Mouse (Mus musculus): Measurements from ENCODE around the gene Fbxl17. TPM values are rescaled to one million over a fixed set of nuclear protein-coding genes. Genes with fewer than 3 reads are reported as not detected.

The Fbxl17 gene
- total RNA-seq, 2 experiments from 2014 or later, result 46.3 to 49.5 TPM

DNA sequence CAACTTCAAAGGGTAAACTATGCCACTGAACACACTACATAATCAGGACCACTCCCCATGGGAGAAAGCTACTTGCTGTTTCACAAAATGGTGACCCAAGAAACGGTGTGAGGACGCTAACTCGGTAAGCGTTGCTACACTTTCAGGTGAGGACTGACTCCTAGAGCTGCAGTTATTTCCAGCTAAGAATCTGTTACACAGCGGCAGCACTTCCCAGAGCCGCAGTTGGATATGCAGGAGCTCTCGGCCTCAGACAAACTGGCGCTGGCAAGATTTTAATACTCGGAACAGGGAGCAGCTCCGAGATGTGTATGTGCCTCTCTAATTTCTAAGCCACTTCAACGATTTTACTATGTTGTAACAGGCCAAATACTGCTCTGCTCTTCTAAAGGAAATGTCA is 157.4 kb downstream of the Fbxl17 start:
- no peak for DNase-seq
- Histone ChIP-seq H3K4me3 (no peak overlapping the region), H3K27ac (0 out of 2 replicates have a peak overlapping the region, but pooled peaks have one; percentile 20)
- TF ChIP-seq CTCF (IDR thresholded peaks at IDR 0.05), result no peak
- intact Hi-C loops (cut with DNase I), result no loop called here

DNA sequence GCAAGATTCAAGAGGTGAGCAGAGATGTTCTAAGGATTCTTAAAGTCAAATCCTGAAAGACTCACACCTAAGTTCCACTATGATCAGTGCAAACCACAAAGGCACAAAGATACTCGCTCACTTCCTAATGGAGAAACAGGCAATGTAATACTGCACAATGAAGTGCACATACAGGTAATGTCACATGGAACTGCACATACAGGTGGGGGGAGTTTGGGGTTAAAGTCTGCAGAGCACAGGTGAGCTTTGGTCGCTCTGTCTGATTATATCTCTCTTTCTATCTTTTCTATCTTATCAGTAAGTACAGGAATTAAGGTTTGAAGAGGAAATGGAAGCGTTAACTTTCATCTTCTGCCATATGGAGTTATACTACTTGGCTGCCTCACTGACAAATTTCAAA is 158.6 kb downstream of the Fbxl17 start:
- Histone ChIP-seq H3K4me3 (no peak overlapping the region), H3K27ac (no peak overlapping the region)
- intact Hi-C loops (cut with DNase I), result no loop called here
- TF ChIP-seq CTCF (IDR thresholded peaks at IDR 0.05), result no peak
- DNase-seq, result no peak

DNA sequence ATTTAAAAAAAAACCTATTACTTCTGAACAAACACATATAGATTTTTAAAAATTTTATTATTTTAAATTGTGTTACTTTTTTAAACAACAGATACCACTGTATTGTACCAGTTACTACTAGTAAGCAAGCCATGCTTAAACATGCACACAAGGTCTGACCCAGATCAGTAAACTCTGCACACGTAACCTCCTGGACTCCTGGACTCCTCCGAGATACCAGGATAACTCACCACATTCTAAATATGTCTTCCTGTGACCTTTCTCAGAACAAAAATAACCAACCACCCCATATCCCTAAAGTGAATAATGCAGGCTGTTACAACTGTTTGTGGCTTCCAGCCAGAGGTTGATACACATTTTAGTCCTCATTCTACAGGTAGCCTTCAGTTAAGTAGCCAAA is 170.9 kb downstream of the Fbxl17 start:
- no peak for TF ChIP-seq CTCF (IDR thresholded peaks at IDR 0.05)
- intact Hi-C loops (cut with DNase I), result no loop called here
- H3K4me3 ChIP-seq, result peak overlapping the region; percentile 10; the same call in 1 of the 2 replicates
- H3K27ac ChIP-seq, result peak overlapping the region; percentile 77
- no peak for DNase-seq

DNA sequence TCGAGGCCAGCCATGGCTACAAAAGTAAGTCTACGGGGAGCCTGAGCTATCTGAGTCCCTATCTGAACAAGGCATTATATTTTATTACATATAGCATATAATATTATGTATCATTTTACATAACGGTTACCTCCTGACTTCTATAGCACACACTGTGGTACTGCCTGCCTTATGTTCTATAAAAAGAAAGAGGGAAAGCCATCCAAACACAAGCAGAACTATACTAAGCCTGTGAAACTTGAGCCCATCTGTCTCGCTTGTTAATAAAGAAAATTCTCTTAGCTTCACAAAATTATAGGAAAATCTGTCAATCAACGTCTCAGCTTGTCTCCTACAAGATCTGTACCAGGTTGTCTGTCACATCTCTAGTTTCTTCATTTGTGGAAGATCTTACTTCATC is 173.6 kb downstream of the Fbxl17 start:
- no peak for TF ChIP-seq CTCF (IDR thresholded peaks at IDR 0.05)
- Histone ChIP-seq H3K27ac (peak overlapping the region; percentile 77), H3K4me3 (peak overlapping the region; percentile 28)
- intact Hi-C loops (cut with DNase I), result no loop called here
- no peak for DNase-seq

DNA sequence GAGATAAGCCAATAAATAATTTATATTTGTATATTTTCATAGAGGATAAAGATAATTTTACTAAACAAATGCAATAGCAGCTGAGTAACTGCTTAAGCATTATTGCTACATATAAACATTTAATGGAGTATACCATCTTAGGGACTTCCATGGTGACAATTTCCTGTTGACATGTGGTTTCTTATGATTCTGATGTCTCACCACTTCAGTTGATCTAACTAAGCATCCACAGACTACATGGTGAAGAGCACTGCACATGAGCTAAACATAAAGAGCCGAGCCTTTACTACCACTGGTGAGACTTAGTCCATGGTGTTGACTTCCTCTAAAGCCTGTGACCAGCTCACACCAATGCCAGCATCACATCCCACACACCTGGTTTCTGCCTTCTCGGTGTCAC is 175.1 kb downstream of the Fbxl17 start:
- intact Hi-C loops (cut with DNase I), result loop anchor here (2.0 to 5.0 kb wide), 2 partner anchors 78 to 144 kb away; no protein-coding TSS in a partner anchor
- no peak for DNase-seq
- no peak for TF ChIP-seq CTCF (IDR thresholded peaks at IDR 0.05)
- H3K4me3 ChIP-seq, result no peak overlapping the region
- peak overlapping the region; percentile 77; the same call in 1 of the 2 replicates for H3K27ac ChIP-seq

DNA sequence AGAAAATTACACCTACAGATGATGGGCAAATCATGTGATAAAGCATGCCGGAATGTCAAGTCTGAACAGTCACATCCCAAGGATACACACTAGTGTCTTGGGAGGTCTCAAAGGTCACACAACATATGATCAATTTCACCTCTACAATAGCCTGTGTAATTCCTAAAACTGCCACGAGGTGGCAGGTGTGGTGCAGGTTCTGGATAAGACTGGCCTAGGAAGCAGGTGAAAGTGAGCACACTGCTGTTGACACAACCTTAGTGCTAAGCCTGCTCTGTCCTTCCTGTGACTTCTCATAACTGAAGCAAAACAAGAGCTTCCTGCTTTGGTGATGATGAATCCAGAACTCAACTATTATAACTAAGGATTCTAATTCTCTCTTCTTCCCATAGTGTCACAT is 175.8 kb downstream of the Fbxl17 start:
- TF ChIP-seq CTCF (IDR thresholded peaks at IDR 0.05), result peak; percentile 97
- peak; percentile 71 for DNase-seq
- intact Hi-C loops (cut with DNase I), result loop anchor here (2.0 to 5.0 kb wide), 2 partner anchors 78 to 145 kb away; no protein-coding TSS in a partner anchor
- H3K27ac ChIP-seq, result peak overlapping the region; percentile 77; the same call in 1 of the 2 replicates
- no peak overlapping the region for H3K4me3 ChIP-seq

DNA sequence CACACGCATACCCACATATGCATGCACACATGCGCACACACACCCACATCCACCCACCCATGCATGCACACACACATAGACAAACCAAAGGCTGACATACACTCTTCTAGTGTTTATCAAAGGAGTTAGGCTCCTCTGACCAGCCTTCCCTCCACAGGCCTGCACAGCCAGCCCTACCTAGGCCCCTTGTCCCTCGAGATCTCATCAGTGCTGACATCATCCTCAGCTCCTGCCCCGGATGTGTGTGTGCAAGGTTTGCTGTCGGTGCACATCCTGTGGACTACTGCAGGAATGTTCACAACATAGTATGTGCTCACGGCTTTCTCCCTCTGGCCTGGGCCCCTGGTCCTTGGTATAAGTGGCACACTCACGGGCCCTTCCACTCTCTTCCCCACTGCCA is 177.0 kb downstream of the Fbxl17 start:
- no peak overlapping the region for H3K27ac ChIP-seq
- no peak for TF ChIP-seq CTCF (IDR thresholded peaks at IDR 0.05)
- no peak for DNase-seq
- H3K4me3 ChIP-seq, result no peak overlapping the region
- intact Hi-C loops (cut with DNase I), result loop anchor here (5.0 kb wide), 1 partner anchor 79 kb away; no protein-coding TSS in a partner anchor

DNA sequence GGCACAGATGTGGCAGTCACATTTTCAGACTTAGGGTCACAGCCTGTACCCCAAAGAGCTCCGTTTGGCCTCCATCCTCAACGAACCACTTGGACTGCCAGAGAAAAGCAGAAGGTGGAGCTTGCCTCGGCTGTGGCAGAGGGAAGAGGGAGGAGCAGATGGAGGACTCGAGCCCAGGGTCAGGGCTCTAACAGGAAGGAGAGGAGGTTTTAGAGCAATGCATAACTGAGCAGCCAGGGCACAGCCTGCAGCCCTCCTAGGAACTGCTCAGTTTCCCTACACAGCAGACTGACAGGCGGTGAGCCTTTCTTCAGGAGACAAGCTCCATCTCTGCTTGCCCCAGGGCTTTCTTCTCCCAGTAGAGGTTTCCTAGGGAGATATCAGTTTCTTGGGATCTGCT is 178.5 kb downstream of the Fbxl17 start:
- Histone ChIP-seq H3K27ac (no peak overlapping the region), H3K4me3 (no peak overlapping the region)
- DNase-seq, result no peak
- TF ChIP-seq CTCF (IDR thresholded peaks at IDR 0.05), result no peak
- intact Hi-C loops (cut with DNase I), result loop anchor here (5.0 kb wide), 1 partner anchor 81 kb away; no protein-coding TSS in a partner anchor

DNA sequence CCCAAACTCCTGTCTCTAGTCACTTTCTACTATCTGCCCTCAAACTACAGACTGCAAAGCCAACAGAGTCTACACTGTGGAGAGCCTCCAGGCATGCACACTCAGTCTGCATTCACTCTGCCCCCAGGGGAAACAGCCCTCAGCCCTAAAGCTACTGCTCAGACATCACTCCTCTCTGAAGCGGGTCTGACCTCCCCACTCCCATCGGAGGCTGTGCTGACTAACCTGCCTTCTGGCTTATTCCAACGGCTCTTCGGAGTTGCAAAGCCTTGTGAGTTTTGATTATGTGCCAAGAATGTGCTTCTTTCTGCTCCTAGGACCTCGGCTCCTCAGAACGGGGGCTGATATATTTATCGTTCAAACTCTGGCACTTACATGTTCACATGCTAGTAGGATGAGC is 182.3 kb downstream of the Fbxl17 start:
- Histone ChIP-seq H3K27ac (peak overlapping the region; percentile 59), H3K4me3 (peak overlapping the region; percentile 52)
- no peak for TF ChIP-seq CTCF (IDR thresholded peaks at IDR 0.05)
- DNase-seq, result no peak
- intact Hi-C loops (cut with DNase I), result no loop called here

DNA sequence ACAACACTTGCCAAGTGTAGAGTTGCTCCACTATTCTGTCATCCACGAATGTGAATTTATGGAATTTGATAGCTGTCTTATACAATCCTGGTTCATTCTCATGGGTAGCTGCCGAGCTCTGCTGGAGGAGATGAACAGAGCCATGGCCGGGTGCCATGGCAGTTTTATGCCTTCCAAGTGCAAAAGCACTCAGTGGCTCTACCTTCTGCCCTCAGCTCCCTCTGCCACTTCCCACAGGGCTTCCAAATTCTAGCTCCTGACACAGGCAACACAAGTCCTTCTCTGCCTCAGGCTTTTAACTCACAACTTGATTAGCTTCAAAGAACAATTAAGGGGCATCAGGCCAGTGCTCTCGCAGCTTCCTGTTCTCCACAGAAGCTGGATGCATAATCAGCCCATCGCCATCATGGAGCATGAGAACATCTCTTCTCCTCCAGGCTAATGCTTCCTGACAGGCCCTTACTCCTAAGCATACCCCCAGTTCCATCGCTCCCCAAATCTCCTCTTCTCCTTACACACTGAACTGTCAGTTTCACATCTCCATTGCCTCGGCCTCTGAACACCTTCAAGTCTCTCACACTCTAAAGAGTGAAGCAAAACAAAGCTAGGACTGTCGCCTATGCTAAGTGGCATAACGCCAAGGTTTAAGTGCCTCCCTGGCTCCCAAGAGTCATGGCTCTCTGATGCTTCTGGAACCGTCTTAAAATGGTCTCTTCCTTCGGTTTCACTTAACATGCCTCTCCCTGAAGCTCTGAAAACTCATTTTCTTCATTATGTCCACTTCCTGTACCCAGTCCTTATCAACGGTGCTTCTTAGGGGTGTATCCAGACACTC is 184.0 kb downstream of the Fbxl17 start:
- intact Hi-C loops (cut with DNase I), result no loop called here
- Histone ChIP-seq H3K4me3 (no peak overlapping the region), H3K27ac (no peak overlapping the region)
- DNase-seq, result peak; percentile 35
- no peak for TF ChIP-seq CTCF (IDR thresholded peaks at IDR 0.05)

DNA sequence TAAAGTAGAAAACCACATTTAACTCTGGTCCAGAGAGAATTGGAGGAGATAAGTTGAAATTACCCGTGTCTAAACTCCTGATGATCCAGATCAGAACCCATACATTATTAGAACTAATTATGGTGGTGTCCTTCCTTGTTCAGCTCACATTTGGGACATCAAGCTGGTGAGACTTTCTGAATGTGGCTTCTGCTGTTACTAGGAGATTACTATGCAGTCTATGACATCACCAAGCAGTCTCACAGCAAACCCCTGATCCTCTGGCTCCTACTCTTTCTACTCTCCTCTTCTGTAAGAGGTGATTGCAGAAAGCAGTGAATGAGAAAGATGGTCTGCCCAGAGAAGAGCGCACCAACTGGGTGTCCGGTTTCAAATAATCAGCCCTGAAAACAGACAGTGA is 187.0 kb downstream of the Fbxl17 start:
- intact Hi-C loops (cut with DNase I), result no loop called here
- H3K4me3 ChIP-seq, result no peak overlapping the region
- TF ChIP-seq CTCF (IDR thresholded peaks at IDR 0.05), result no peak

DNA sequence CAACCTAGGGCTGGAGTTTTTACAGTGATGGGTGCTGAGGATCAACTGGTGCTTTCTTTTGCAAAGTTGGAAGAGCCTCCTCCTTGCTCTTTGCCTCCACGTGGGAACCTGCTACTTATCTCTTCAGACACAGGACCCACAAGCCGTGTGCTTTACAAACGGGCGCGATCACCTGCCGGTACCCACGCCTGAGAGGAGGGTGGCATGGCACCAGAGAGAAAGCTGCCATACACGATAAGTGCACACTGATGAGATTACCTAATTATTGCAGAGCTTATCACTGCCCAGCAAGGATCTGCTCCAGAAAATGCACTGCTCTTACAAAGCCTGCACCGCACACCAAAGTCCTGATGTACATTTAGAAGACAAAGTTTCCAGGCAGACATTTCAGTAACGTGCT is 187.5 kb downstream of the Fbxl17 start:
- no peak overlapping the region for H3K4me3 ChIP-seq
- DNase-seq, result no peak
- H3K27ac ChIP-seq, result no peak overlapping the region
- intact Hi-C loops (cut with DNase I), result no loop called here
- TF ChIP-seq CTCF (IDR thresholded peaks at IDR 0.05), result no peak

More for the DNA sequence above, 187.0 kb downstream of the Fbxl17 start:
- no peak for DNase-seq
- no peak overlapping the region for H3K27ac ChIP-seq

DNA sequence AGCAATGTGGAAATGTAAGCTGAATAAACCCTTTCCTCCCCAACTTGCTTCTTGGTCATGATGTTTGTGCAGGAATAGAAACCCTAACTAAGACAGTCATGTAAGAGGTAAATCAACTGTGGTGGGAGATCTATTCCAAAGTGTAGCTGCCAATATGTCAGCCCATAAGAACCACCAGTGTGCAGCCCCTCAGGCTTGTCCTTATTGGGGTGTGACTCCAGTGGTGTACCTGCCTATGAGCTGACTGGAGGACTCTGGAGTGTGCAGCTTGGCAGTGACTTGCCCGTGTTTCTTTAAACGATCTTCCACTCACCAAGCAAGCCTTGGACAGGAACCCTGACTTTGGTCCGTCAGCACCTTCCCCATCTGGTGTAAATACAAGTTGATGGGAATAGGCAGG is 188.2 kb downstream of the Fbxl17 start:
- Histone ChIP-seq H3K4me3 (no peak overlapping the region), H3K27ac (no peak overlapping the region)
- no peak for DNase-seq
- no peak for TF ChIP-seq CTCF (IDR thresholded peaks at IDR 0.05)
- intact Hi-C loops (cut with DNase I), result no loop called here
